Mouse (Mus musculus): ENCODE measurements around the gene Tanc2. TPM values are rescaled to one million over a fixed set of nuclear protein-coding genes. Genes with fewer than 3 reads are reported as not detected.
A peak's percentile ranks its signal among the peaks of the same experiment; 100 is the strongest.

The Tanc2 gene
- polyA plus RNA-seq, 1 experiment from 2014 or later, result 17.7 TPM

DNA sequence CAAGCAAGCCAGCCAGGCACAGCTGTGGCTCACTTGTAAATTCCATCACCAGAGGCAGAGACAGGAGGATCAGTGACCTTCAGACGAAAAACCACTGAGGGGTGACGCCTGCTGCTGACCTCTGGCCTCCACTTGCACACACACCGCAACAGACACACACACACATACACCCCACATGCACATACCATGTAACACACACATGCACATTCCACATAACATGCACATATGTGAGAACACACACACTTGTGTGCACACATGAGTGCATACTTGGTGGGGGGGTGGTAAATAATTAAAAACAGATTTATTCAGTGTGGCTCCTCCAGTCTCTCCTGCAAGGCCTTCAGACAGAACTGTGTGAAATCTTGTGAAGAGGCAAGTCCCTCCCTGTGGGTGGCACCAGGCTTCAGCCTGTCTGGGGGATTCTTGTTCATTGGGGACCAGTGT lies 361.8 kb downstream of the Tanc2 start:
- Histone ChIP-seq H3K9ac (no peak overlapping the region), H3K36me3 (replicated peaks) (no peaks in the 10 kb centered on the region), H3K4me3 (replicated peaks) (no peak overlapping the region), H3K4me2 (no peak overlapping the region), H3K27ac (no peak overlapping the region), H3K27me3 (0 out of 2 replicates have a peak, but pooled peaks cover 4% of the 10 kb centered on the region), H3K9me3 (no peaks in the 10 kb centered on the region), H3K4me1 (no peaks in the 10 kb centered on the region)
- 65% methylated on average over 3 of the region's 3 CpGs for WGBS
- ATAC-seq (ENCODE audit: low FRiP score), result no peak

DNA sequence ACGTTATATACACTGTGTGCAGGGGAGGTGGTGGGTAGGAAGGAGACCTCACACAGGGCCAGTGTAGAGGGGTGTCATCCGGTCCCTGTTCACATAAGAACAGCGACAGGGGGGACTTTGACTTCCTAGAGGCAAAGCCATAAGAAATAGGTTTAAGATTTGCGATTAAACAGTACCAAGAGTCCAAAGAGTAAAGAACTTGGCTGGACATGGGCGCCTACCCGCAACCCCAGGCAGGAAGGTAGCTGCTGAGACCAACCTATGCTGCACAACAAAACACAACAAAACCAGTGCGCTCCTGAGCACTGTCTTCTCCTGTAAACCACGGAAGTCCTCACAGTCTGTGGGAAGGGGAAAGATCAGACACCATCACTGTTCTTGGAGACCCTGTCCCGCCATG lies 362.3 kb downstream of the Tanc2 start:
- WGBS, result 87% methylated on average over 9 of the region's 9 CpGs

GRCm38 (mm10) chr11:105952911-105953386 lies 363.2 kb downstream of the Tanc2 start, which contains the start of gene Cyb561:
TSS of gene Cyb561 (minus strand) at chr11:105953336.
- H3K9ac ChIP-seq, result no peak within 1 kb of the TSS
- ATAC-seq (ENCODE audit: low FRiP score), result no peak
- H3K27ac ChIP-seq, result no peak within 1 kb of the TSS

More for the DNA sequence above, 362.3 kb downstream of the Tanc2 start:
- H3K27me3 ChIP-seq, result 0 out of 2 replicates have a peak, but pooled peaks cover 4% of the 10 kb centered on the region
- no peak overlapping the region for H3K4me3 ChIP-seq (replicated peaks)
- H3K4me1 ChIP-seq, result no peaks in the 10 kb centered on the region
- no peak overlapping the region for H3K4me2 ChIP-seq
- H3K27ac ChIP-seq, result no peak overlapping the region
- H3K36me3 ChIP-seq (replicated peaks), result no peaks in the 10 kb centered on the region
- ATAC-seq (ENCODE audit: low FRiP score), result no peak
- H3K9ac ChIP-seq, result no peak overlapping the region
- no peaks in the 10 kb centered on the region for H3K9me3 ChIP-seq

DNA sequence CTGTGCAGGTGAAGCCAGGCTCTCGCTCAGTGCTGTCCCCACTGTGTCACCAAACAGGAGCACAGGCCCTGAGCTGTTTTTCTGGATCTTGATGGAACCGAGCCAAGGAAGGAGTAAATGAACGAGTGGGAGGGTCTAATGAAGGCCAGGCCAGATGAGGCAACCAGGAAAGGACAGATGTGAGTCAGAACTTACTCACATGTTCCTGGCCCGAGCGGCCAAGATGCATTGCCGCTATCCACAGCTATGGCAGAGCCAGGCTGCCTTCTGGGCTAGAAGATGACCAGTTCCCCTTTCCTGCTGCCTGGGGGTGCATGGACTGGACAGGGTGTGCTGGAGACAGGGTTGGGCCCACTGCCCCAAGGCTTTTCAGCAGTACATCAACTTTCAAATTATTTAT lies 363.6 kb downstream of the Tanc2 start:
- no peak overlapping the region for H3K4me2 ChIP-seq
- no peak for ATAC-seq (ENCODE audit: low FRiP score)
- H3K36me3 ChIP-seq (replicated peaks), result no peaks in the 10 kb centered on the region
- no peak overlapping the region for H3K4me3 ChIP-seq (replicated peaks)
- no peak overlapping the region for H3K9ac ChIP-seq
- WGBS, result 71% methylated on average over 6 of the region's 6 CpGs
- H3K27me3 ChIP-seq, result 0 out of 2 replicates have a peak, but pooled peaks cover 2% of the 10 kb centered on the region
- no peak overlapping the region for H3K27ac ChIP-seq
- no peaks in the 10 kb centered on the region for H3K4me1 ChIP-seq
- H3K9me3 ChIP-seq, result no peaks in the 10 kb centered on the region

More at GRCm38 (mm10) chr11:105952911-105953386, 363.2 kb downstream of the Tanc2 start, which contains the start of gene Cyb561:
- Histone ChIP-seq H3K4me3 (replicated peaks) (no peak within 1 kb of the TSS), H3K36me3 (replicated peaks) (no peaks in the 10 kb centered on the region), H3K27me3 (0 out of 2 replicates have a peak, but pooled peaks cover 4% of the 10 kb centered on the region), H3K4me1 (no peaks in the 10 kb centered on the region), H3K4me2 (no peak within 1 kb of the TSS), H3K9me3 (no peaks in the 10 kb centered on the region)
- WGBS, result 83% methylated on average over 12 of the region's 12 CpGs

DNA sequence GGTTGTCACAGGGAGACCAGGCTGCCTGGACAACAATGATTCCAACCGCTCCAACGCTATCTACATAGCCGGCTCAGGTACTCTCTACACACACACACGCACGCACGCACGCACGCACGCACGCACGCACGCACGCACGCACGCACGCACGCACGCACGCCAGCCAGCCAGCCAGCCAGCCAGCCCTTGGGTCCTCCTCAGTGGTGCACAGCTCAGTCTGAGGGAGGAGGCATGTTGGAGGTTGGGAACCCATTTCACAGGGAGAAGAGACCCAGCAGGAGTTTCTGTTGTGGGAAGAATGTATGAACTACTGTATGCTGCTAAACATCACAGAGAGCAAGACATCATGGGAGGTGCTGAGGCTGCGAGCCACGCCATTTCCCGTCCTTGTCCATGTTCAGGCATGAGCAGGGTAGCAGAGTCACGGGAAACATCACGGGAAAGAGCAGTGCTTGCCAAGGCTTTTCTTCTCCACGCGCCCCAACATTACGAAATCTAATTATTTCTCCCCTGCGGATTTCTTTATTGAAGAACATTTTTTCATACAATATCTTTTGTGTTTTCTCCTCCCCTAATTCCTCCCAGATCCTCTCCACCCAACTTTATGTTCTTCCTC lies 366.1 kb downstream of the Tanc2 start:
- H3K9ac ChIP-seq, result no peak overlapping the region
- 87% methylated on average over 28 of the region's 28 CpGs for WGBS
- H3K4me2 ChIP-seq, result no peak overlapping the region
- no peak overlapping the region for H3K27ac ChIP-seq
- no peaks in the 10 kb centered on the region for H3K4me1 ChIP-seq
- H3K27me3 ChIP-seq, result no peaks in the 10 kb centered on the region
- H3K36me3 ChIP-seq (replicated peaks), result no peaks in the 10 kb centered on the region
- no peak overlapping the region for H3K4me3 ChIP-seq (replicated peaks)
- ATAC-seq (ENCODE audit: low FRiP score), result no peak
- H3K9me3 ChIP-seq, result no peaks in the 10 kb centered on the region

- Histone ChIP-seq H3K27me3 (no peaks in the 10 kb centered on the region), H3K4me2 (no peak overlapping the region), H3K4me1 (no peaks in the 10 kb centered on the region), H3K9me3 (no peaks in the 10 kb centered on the region), H3K27ac (no peak overlapping the region), H3K9ac (no peak overlapping the region), H3K4me3 (replicated peaks) (no peak overlapping the region), H3K36me3 (replicated peaks) (no peaks in the 10 kb centered on the region)
- ATAC-seq (ENCODE audit: low FRiP score), result no peak
- 33% methylated on average over 6 of the region's 6 CpGs for WGBS
Observed at GRCm38 (mm10) chr11:105957501-105957900, 367.7 kb downstream of the Tanc2 start.

DNA sequence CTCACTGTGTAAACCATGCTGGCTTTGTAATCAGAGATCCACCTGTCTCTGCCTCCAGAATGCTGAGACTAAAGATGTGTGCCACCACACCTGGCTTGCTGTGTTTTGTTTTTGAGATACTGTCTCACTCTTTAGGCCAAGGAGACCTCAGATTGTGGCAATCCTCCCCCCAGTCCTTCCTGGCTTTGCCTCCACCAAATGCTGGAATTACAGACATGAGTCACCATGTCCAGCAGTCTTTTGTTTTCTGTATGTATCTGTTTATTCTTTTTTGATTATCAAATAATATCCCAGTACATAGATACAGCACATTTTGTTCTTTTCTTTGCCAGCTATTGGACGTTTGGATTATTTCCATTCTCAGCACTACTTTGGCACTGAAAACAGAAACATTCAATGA lies 368.8 kb downstream of the Tanc2 start:
- Histone ChIP-seq H3K9me3 (no peaks in the 10 kb centered on the region), H3K4me2 (no peak overlapping the region), H3K36me3 (replicated peaks) (no peaks in the 10 kb centered on the region), H3K27me3 (no peaks in the 10 kb centered on the region), H3K4me1 (no peaks in the 10 kb centered on the region), H3K9ac (no peak overlapping the region), H3K27ac (no peak overlapping the region), H3K4me3 (replicated peaks) (no peak overlapping the region)
- ATAC-seq (ENCODE audit: low FRiP score), result no peak
- 70% methylated on average over 1 of the region's 1 CpGs for WGBS

DNA sequence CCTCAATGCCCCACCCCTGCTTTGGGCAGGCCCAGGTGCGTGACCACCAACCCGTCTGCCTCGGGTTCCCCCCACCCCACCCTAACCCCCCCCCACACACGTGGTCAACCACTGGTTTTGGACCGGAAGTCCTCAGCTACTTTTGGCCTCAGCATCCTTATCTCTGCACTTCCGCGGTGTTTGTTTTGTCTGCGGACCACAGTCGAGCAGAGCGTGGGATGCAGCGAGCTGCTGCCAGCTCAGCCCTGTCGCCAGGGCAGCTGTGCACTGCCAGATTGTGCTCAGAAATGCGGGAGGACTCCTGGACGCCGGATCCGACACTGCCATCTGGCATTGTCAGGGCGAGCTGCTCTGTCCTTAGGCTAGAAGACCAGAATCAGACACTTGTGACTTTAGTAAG lies 369.6 kb downstream of the Tanc2 start:
- H3K4me3 ChIP-seq (replicated peaks), result no peak overlapping the region
- H3K27me3 ChIP-seq, result no peaks in the 10 kb centered on the region
- H3K27ac ChIP-seq, result no peak overlapping the region
- 67% methylated on average over 17 of the region's 17 CpGs for WGBS
- no peak overlapping the region for H3K4me2 ChIP-seq
- H3K4me1 ChIP-seq, result no peaks in the 10 kb centered on the region
- no peak for ATAC-seq (ENCODE audit: low FRiP score)
- H3K9ac ChIP-seq, result no peak overlapping the region
- no peaks in the 10 kb centered on the region for H3K9me3 ChIP-seq
- H3K36me3 ChIP-seq (replicated peaks), result no peaks in the 10 kb centered on the region

GRCm38 (mm10) chr11:105964691-105965090 lies 374.9 kb downstream of the Tanc2 start:
- 66% methylated on average over 5 of the region's 5 CpGs for WGBS
- no peak for ATAC-seq (ENCODE audit: low FRiP score)
- no peak overlapping the region for H3K4me3 ChIP-seq (replicated peaks)

DNA sequence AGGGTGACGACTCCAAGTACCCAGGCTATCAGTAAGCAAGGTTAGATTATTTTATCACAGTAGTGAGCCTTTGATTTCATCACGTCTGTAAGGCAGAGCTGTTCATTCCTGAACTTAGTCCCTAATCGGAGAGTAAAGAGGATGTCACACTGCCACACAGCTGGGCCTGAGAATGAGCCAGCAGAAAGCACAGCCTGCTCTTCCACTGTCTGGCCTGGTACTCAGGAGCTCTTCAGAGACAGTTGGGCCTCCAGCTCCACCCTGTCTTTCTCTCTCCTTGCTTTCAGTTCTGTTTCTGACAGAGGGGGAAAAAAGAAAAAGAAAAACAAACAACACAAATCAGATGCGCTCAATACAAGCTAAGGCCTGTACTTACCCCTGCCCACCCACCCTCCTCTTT lies 376.5 kb downstream of the Tanc2 start:
- no peak for ATAC-seq (ENCODE audit: low FRiP score)
- H3K4me2 ChIP-seq, result no peak overlapping the region
- no peaks in the 10 kb centered on the region for H3K36me3 ChIP-seq (replicated peaks)
- H3K4me1 ChIP-seq, result peaks cover 15% of the 10 kb centered on the region
- no peak overlapping the region for H3K4me3 ChIP-seq (replicated peaks)
- no peaks in the 10 kb centered on the region for H3K9me3 ChIP-seq
- no peak overlapping the region for H3K9ac ChIP-seq
- H3K27ac ChIP-seq, result no peak overlapping the region
- H3K27me3 ChIP-seq, result peaks cover 54% of the 10 kb centered on the region
- 82% methylated on average over 4 of the region's 4 CpGs for WGBS

More at GRCm38 (mm10) chr11:105964691-105965090, 374.9 kb downstream of the Tanc2 start:
- peaks cover 39% of the 10 kb centered on the region for H3K27me3 ChIP-seq
- H3K9ac ChIP-seq, result no peak overlapping the region
- no peaks in the 10 kb centered on the region for H3K36me3 ChIP-seq (replicated peaks)
- H3K27ac ChIP-seq, result no peak overlapping the region
- H3K4me2 ChIP-seq, result no peak overlapping the region
- peaks cover 15% of the 10 kb centered on the region for H3K4me1 ChIP-seq
- no peaks in the 10 kb centered on the region for H3K9me3 ChIP-seq

DNA sequence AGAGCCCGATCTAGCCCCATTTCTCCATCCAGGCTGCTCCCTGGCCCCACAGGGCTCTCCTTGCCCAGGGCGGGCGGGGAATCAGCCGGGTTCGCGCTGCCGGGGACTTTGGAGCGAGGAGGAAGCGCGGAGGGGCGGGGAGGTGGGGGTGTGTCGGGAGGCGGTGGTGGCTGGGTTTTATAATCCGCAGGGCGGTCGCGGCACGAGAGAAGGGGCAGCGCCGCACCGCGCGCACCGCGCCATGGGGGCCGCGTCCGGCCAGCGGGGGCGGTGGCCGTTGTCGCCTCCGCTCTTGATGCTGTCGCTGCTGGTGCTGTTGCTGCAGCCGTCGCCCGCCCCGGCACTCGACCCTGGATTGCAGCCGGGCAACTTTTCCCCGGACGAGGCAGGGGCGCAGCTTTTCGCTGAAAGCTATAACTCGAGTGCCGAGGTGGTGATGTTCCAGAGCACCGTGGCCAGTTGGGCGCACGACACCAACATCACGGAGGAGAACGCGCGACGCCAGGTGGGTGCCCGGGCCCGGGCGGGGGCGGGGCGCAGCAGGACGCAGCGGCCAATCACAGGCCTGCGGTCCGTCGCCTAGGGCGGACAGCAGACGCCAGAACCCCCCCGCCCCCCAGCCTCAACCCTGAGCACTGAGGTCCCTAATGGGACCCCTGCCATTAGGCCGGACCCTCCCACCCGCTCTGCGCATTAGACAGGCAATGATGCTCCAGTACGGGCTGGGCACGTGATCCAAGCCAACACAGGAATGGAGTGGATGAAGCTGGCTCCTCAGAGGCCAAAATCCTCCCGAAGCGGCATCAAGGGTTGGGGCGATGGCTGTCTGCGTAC lies 378.2 kb downstream of the Tanc2 start, which contains the start of gene Ace:
Gene Ace (plus strand): TSS at position 205 of the 834 bp plus-strand sequence.
- H3K9ac ChIP-seq, result peak within 1 kb of the TSS; percentile 58
- under 1% methylated on average over 67 of the region's 76 CpGs for WGBS
- peak; percentile 65 for ATAC-seq (ENCODE audit: low FRiP score)
- H3K27ac ChIP-seq, result no peak within 1 kb of the TSS
- H3K9me3 ChIP-seq, result no peaks in the 10 kb centered on the region
- no peaks in the 10 kb centered on the region for H3K36me3 ChIP-seq (replicated peaks)
- H3K4me3 ChIP-seq (replicated peaks), result peak within 1 kb of the TSS; percentile 61
- peaks cover 55% of the 10 kb centered on the region for H3K27me3 ChIP-seq
- peak within 1 kb of the TSS; percentile 99 for H3K4me2 ChIP-seq
- H3K4me1 ChIP-seq, result peaks cover 15% of the 10 kb centered on the region

DNA sequence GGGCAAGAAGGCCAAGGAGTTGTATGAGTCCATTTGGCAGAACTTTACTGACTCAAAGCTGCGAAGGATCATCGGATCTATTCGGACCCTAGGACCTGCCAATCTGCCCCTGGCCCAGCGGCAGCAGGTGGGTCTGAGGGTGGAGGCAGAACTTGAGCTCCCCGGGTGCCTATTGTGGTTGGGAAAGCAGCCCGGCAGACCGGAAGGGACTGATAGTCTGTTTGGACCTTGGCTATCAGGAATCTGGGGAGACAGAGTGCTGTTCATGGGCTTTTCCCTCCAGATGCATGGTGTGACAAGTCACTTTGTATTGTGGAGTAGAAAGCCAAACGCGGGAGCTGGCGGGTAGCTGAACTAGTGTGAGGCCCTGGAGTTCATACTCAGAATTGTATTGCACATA lies 379.2 kb downstream of the Tanc2 start:
- ATAC-seq (ENCODE audit: low FRiP score), result no peak
- Histone ChIP-seq H3K27me3 (peaks cover 60% of the 10 kb centered on the region), H3K4me1 (peaks cover 15% of the 10 kb centered on the region), H3K9me3 (no peaks in the 10 kb centered on the region), H3K4me3 (replicated peaks) (no peak overlapping the region), H3K4me2 (no peak overlapping the region), H3K9ac (no peak overlapping the region), H3K27ac (no peak overlapping the region), H3K36me3 (replicated peaks) (no peaks in the 10 kb centered on the region)
- WGBS, result 40% methylated on average over 10 of the region's 10 CpGs
